In genomic region chr11:95978487-95978886, GRCm38 (mm10) we compare ENCODE assay signal across 35 mouse cellular contexts. TPM values are rescaled to one million over a fixed set of nuclear protein-coding genes. Genes with fewer than 3 reads are reported as not detected.
DNase-seq lines count a peak whose midpoint lies in the region; ATAC-seq and TF ChIP-seq lines count a peak whose summit lies in the region.
"Had no signal": no experiment of that assay in that cellular context is flagged by ENCODE, and none has a peak within 500 bp of the region (broad histone marks: within the 10 kb centered on the region; RNA-seq: fewer than 3 reads in every experiment).

No protein-coding gene starts in this region.

- peaks cover 4% of the 10 kb centered on the region; the same call in 1 of the 2 replicates for H3K4me1 ChIP-seq in intestine, postnatal 0 days (replicated peaks; ENCODE audit: control insufficient read depth, insufficient read depth, low read length)
- H3K4me1 ChIP-seq in intestine, embryonic 16.5 days (ENCODE audit: control insufficient read depth, insufficient read depth, low read length): peaks cover 18% of the 10 kb centered on the region
- H3K4me1 ChIP-seq in liver, postnatal 0 days (ENCODE audit: insufficient read depth): peaks cover 3% of the 10 kb centered on the region
- peaks cover 25% of the 10 kb centered on the region for H3K4me1 ChIP-seq in liver, embryonic 11.5 days (replicated peaks; ENCODE audit: control insufficient read depth, insufficient read depth, low read length)
- peaks cover 94% of the 10 kb centered on the region for H3K4me1 ChIP-seq in E14TG2a.4 (replicated peaks; ENCODE audit: low read depth, low read length)
- H3K4me1 ChIP-seq in cortical plate, adult 2 months (ENCODE audit: control insufficient read depth, insufficient read depth, low read length): no peaks in the 10 kb centered on the region

- peak; percentile 50 for TF ChIP-seq CTCF in intestine, postnatal 0 days (IDR thresholded peaks at IDR 0.05; ENCODE audit: low read depth)
- TF ChIP-seq CTCF in liver, postnatal 0 days (IDR thresholded peaks at IDR 0.05; ENCODE audit: low read depth): peak; percentile 35
- TF ChIP-seq CTCF in E14TG2a.4 (conservative IDR thresholded peaks at IDR 0.05; ENCODE audit: low read length): peak; percentile 7; the same call in 1 of the 2 replicates
- TF ChIP-seq CTCF in cortical plate, adult 2 months (IDR thresholded peaks at IDR 0.05; ENCODE audit: extremely low read depth, insufficient read depth, low read length): 0 out of 2 replicates have a peak, but pooled peaks have one; percentile 8

- TF ChIP-seq EP300 in liver, postnatal 0 days (IDR thresholded peaks at IDR 0.05; ENCODE audit: low read depth): no peak

- no peak for TF ChIP-seq POLR2A in cortical plate, adult 2 months (IDR thresholded peaks at IDR 0.05; ENCODE audit: extremely low read depth, insufficient read depth, low read length)

- no peak overlapping the region for H3K4me2 ChIP-seq in intestine, postnatal 0 days (replicated peaks; ENCODE audit: low read depth)
- H3K4me2 ChIP-seq in intestine, embryonic 16.5 days (ENCODE audit: low read depth, low read length): no peak overlapping the region
- H3K4me2 ChIP-seq in liver, postnatal 0 days (ENCODE audit: low read depth, low read length): no peak overlapping the region
- no peak overlapping the region for H3K4me2 ChIP-seq in liver, embryonic 11.5 days
- H3K4me2 ChIP-seq: embryonic facial prominence, embryonic 13.5 days; forebrain, embryonic 12.5 days; heart, embryonic 12.5 days; hindbrain, embryonic 13.5 days; neural tube, embryonic 15.5 days had no signal

- no peak overlapping the region for H3K9ac ChIP-seq in intestine, postnatal 0 days (ENCODE audit: low read depth, low read length)
- H3K9ac ChIP-seq in intestine, embryonic 16.5 days (ENCODE audit: low read depth, low read length): no peak overlapping the region
- no peak overlapping the region for H3K9ac ChIP-seq in liver, postnatal 0 days (replicated peaks)
- no peak overlapping the region for H3K9ac ChIP-seq in liver, embryonic 11.5 days (ENCODE audit: low read depth, low read length)
- H3K9ac ChIP-seq: embryonic facial prominence, embryonic 13.5 days; forebrain, embryonic 12.5 days; heart, embryonic 12.5 days; hindbrain, embryonic 13.5 days; neural tube, embryonic 15.5 days had no signal

- DNase-seq in liver, postnatal 0 days: no peak
- DNase-seq in liver, embryonic 11.5 days (ENCODE audit: low spot score): no peak
- DNase-seq: adrenal gland, adult 2 months; cerebellum, adult 18-20 months; cerebellum, postnatal 14 days; embryo, embryonic 11 days; kidney, adult 9 months; kidney, postnatal 4 days; layer of hippocampus, adult 9-11 months; lung, postnatal 10 days; right cerebral cortex, adult 18-20 months; right cerebral cortex, postnatal 4 days; thymus, postnatal 36 days had no signal

- no peak overlapping the region for H3K4me3 ChIP-seq in intestine, postnatal 0 days (ENCODE audit: low read depth, low read length)
- H3K4me3 ChIP-seq in intestine, embryonic 16.5 days (ENCODE audit: low read length): no peak overlapping the region
- no peak overlapping the region for H3K4me3 ChIP-seq in liver, postnatal 0 days (ENCODE audit: low read depth, low read length)
- H3K4me3 ChIP-seq in liver, embryonic 11.5 days (ENCODE audit: low read depth, low read length): no peak overlapping the region
- H3K4me3 ChIP-seq in E14TG2a.4 (replicated peaks; ENCODE audit: low read length): peak overlapping the region; percentile 69; the same call in 1 of the 2 replicates
- H3K4me3 ChIP-seq in cortical plate, adult 2 months (ENCODE audit: insufficient read depth, low read length): no peak overlapping the region
- H3K4me3 ChIP-seq: embryonic facial prominence, embryonic 13.5 days; erythroblast, embryonic 14.5 days; forebrain, embryonic 12.5 days; heart, embryonic 12.5 days; hindbrain, embryonic 13.5 days; midbrain, embryonic 10.5 days; neural tube, embryonic 15.5 days had no signal

- H3K9me3 ChIP-seq in intestine, postnatal 0 days (ENCODE audit: control insufficient read depth): no peaks in the 10 kb centered on the region
- H3K9me3 ChIP-seq in intestine, embryonic 16.5 days (ENCODE audit: control insufficient read depth, low read length): no peaks in the 10 kb centered on the region
- no peaks in the 10 kb centered on the region for H3K9me3 ChIP-seq in liver, postnatal 0 days (ENCODE audit: low read length)
- no peaks in the 10 kb centered on the region for H3K9me3 ChIP-seq in liver, embryonic 11.5 days (ENCODE audit: control insufficient read depth, low read length)
- H3K9me3 ChIP-seq in E14TG2a.4 (ENCODE audit: low read length): no peaks in the 10 kb centered on the region
- H3K9me3 ChIP-seq: embryonic facial prominence, embryonic 13.5 days; forebrain, embryonic 12.5 days; heart, embryonic 12.5 days; hindbrain, embryonic 13.5 days; midbrain, embryonic 10.5 days; neural tube, embryonic 15.5 days had no signal

- ATAC-seq in intestine, postnatal 0 days: no peak
- no peak for ATAC-seq in intestine, embryonic 16.5 days
- no peak for ATAC-seq in liver, postnatal 0 days
- no peak for ATAC-seq in liver, embryonic 11.5 days (replicated peaks; ENCODE audit: low FRiP score)
- ATAC-seq in granulocyte monocyte progenitor cell, adult 5-6 weeks (replicated peaks; ENCODE audit: poor library complexity, severe bottlenecking): no peak
- ATAC-seq: inflammation-experienced regulatory T-cells, adult 6 months had no signal

- H3K36me3 ChIP-seq in intestine, postnatal 0 days (ENCODE audit: control insufficient read depth, insufficient read depth): peaks cover 11% of the 10 kb centered on the region; the same call in 1 of the 2 replicates
- H3K36me3 ChIP-seq in intestine, embryonic 16.5 days (ENCODE audit: control insufficient read depth, insufficient read depth, low read length): peaks cover 23% of the 10 kb centered on the region
- H3K36me3 ChIP-seq in liver, postnatal 0 days (replicated peaks; ENCODE audit: insufficient read depth, low read length): peaks cover 2% of the 10 kb centered on the region; the same call in 1 of the 2 replicates
- peaks cover 32% of the 10 kb centered on the region for H3K36me3 ChIP-seq in liver, embryonic 11.5 days (ENCODE audit: control insufficient read depth, insufficient read depth, low read length)
- H3K36me3 ChIP-seq in E14TG2a.4 (ENCODE audit: insufficient read depth, low read length): peaks cover 76% of the 10 kb centered on the region

- H3K27ac ChIP-seq in intestine, postnatal 0 days (ENCODE audit: low read depth, low read length): no peak overlapping the region
- no peak overlapping the region for H3K27ac ChIP-seq in intestine, embryonic 16.5 days (ENCODE audit: low read length)
- H3K27ac ChIP-seq in liver, postnatal 0 days (ENCODE audit: low read depth): no peak overlapping the region
- no peak overlapping the region for H3K27ac ChIP-seq in liver, embryonic 11.5 days (ENCODE audit: low read depth, low read length)
- H3K27ac ChIP-seq in cortical plate, adult 2 months (ENCODE audit: insufficient read depth, low read length): no peak overlapping the region
- H3K27ac ChIP-seq: embryonic facial prominence, embryonic 13.5 days; forebrain, embryonic 12.5 days; hindbrain, embryonic 13.5 days; midbrain, embryonic 10.5 days; neural tube, embryonic 15.5 days had no signal

- H3K27me3 ChIP-seq in intestine, postnatal 0 days (replicated peaks; ENCODE audit: control insufficient read depth, insufficient read depth, low read length): no peaks in the 10 kb centered on the region
- no peaks in the 10 kb centered on the region for H3K27me3 ChIP-seq in intestine, embryonic 16.5 days (replicated peaks; ENCODE audit: control insufficient read depth, insufficient read depth, low read length)
- no peaks in the 10 kb centered on the region for H3K27me3 ChIP-seq in liver, postnatal 0 days (ENCODE audit: insufficient read depth, low read length)
- no peaks in the 10 kb centered on the region for H3K27me3 ChIP-seq in liver, embryonic 11.5 days (replicated peaks; ENCODE audit: control insufficient read depth, insufficient read depth, low read length)
- H3K27me3 ChIP-seq in E14TG2a.4 (ENCODE audit: insufficient read depth, low read length): no peaks in the 10 kb centered on the region
- H3K27me3 ChIP-seq: embryonic facial prominence, embryonic 13.5 days; forebrain, embryonic 12.5 days; heart, embryonic 12.5 days; hindbrain, embryonic 13.5 days; neural tube, embryonic 15.5 days had no signal

- WGBS in intestine, postnatal 0 days: 86% methylated on average over 3 of the region's 3 CpGs
- 86% methylated on average over 3 of the region's 3 CpGs for WGBS in intestine, embryonic 16.5 days
- 77% methylated on average over 3 of the region's 3 CpGs for WGBS in liver, postnatal 0 days (ENCODE audit: insufficient replicate concordance)
- 86% methylated on average over 3 of the region's 3 CpGs for WGBS in liver, embryonic 11.5 days

RNA-seq across cellular contexts. Expression of gene Igf2bp1, which starts 27.3 kb away (rescaled TPM):
- 5.2 and 7.4 TPM in 2 replicates for polyA plus RNA-seq in intestine, postnatal 0 days (2015; fragmentation: Nextera tagmentation; extraction: Ambion mirVana)
- polyA plus RNA-seq in intestine, embryonic 16.5 days (2015; fragmentation: Nextera tagmentation; extraction: Ambion mirVana): 38.5 and 41.0 TPM in 2 replicates
- polyA plus RNA-seq in liver, postnatal 0 days (2015; fragmentation: Nextera tagmentation; extraction: Ambion mirVana): 1.6 and 2.8 TPM in 2 replicates
- polyA plus RNA-seq in liver, embryonic 11.5 days (2014; fragmentation: Nextera tagmentation; extraction: Ambion mirVana): 54.1 and 56.0 TPM in 2 replicates
- polyA plus RNA-seq in cortical plate, adult 2 months (2012; rRNA removed): 0.02 and 0.15 TPM in 2 replicates
- total RNA-seq in granulocyte monocyte progenitor cell, adult 5-6 weeks (2014; fragmentation: Nextera tagmentation): not detected in 2 replicates
- under 0.01 TPM in 1 of 2 replicates, not detected in the other for total RNA-seq in granulocyte monocyte progenitor cell, adult 5-6 weeks (2017)
- total RNA-seq: gastrocnemius, adult 8-10 months; liver, adult 2 months had no signal
- polyA plus RNA-seq: inflammation-experienced regulatory T-cells, adult 6 months; liver, adult 2 months had no signal

RNA-seq across cellular contexts. Expression of gene Gip, which starts 45.9 kb away (rescaled TPM):
- 142 and 149 TPM in 2 replicates for polyA plus RNA-seq in intestine, postnatal 0 days (2015; fragmentation: Nextera tagmentation; extraction: Ambion mirVana)
- polyA plus RNA-seq in intestine, embryonic 16.5 days (2015; fragmentation: Nextera tagmentation; extraction: Ambion mirVana): 19.9 and 21.5 TPM in 2 replicates
- polyA plus RNA-seq in liver, postnatal 0 days (2015; fragmentation: Nextera tagmentation; extraction: Ambion mirVana): not detected in 2 replicates
- polyA plus RNA-seq in liver, embryonic 11.5 days (2014; fragmentation: Nextera tagmentation; extraction: Ambion mirVana): not detected in 2 replicates
- not detected in 2 replicates for polyA plus RNA-seq in cortical plate, adult 2 months (2012; rRNA removed)
- total RNA-seq in granulocyte monocyte progenitor cell, adult 5-6 weeks (2014; fragmentation: Nextera tagmentation): not detected in 2 replicates
- total RNA-seq in granulocyte monocyte progenitor cell, adult 5-6 weeks (2017): not detected in 2 replicates
- total RNA-seq: adrenal gland, adult 2 months; gastrocnemius, adult 8-10 months; heart, postnatal 25 days; left cerebral cortex, adult 8-10 months; liver, adult 2 months had no signal
- polyA plus RNA-seq: adrenal gland, adult 2 months; C2C12; embryonic facial prominence, embryonic 13.5 days; erythroblast, embryonic 14.5 days; forebrain, embryonic 12.5 days; frontal cortex, adult 2 months; gonadal fat pad, adult 2 months; heart, embryonic 12.5 days; hindbrain, embryonic 13.5 days; inflammation-experienced regulatory T-cells, adult 6 months; limb, embryonic 11.5 days; liver, adult 2 months; midbrain, embryonic 10.5 days; neural tube, embryonic 15.5 days; stomach, embryonic 14.5 days had no signal

RNA-seq across cellular contexts. Expression of gene Snf8, which starts 56.2 kb away (rescaled TPM):
- 91.8 and 99.2 TPM in 2 replicates for polyA plus RNA-seq in intestine, postnatal 0 days (2015; fragmentation: Nextera tagmentation; extraction: Ambion mirVana)
- polyA plus RNA-seq in intestine, embryonic 16.5 days (2015; fragmentation: Nextera tagmentation; extraction: Ambion mirVana): 94.3 and 97.8 TPM in 2 replicates
- 46.9 and 47.5 TPM in 2 replicates for polyA plus RNA-seq in liver, postnatal 0 days (2015; fragmentation: Nextera tagmentation; extraction: Ambion mirVana)
- polyA plus RNA-seq in liver, embryonic 11.5 days (2014; fragmentation: Nextera tagmentation; extraction: Ambion mirVana): 48.8 and 50.0 TPM in 2 replicates
- polyA plus RNA-seq in cortical plate, adult 2 months (2012; rRNA removed): 94.2 and 96.9 TPM in 2 replicates
- 88.7 and 94.9 TPM in 2 replicates for total RNA-seq in granulocyte monocyte progenitor cell, adult 5-6 weeks (2014; fragmentation: Nextera tagmentation)
- 37.0 and 44.1 TPM in 2 replicates for total RNA-seq in granulocyte monocyte progenitor cell, adult 5-6 weeks (2017)

Comparison
In these comparisons a context has a peak if more than half of its experiments do, and no peak if none do; other contexts are left out.
1. RNA of gene Gip, which starts 45.9 kb away (polyA plus RNA-seq): 142 to 149 TPM in intestine, postnatal 0 days and 19.9 to 21.5 TPM in intestine, embryonic 16.5 days; not detected in liver, embryonic 11.5 days, not detected in liver, postnatal 0 days and not detected in cortical plate, adult 2 months; every median in the first group is over 10 times any median in the second.
2. Peak in every context shown above with its lines, with median percentiles within 50 percentile points of each other: CTCF ChIP-seq.